Mouse (Mus musculus) heart, embryonic 10.5 days (tissue): ENCODE measurements around the gene Lsm12. TPM values are rescaled to one million over a fixed set of nuclear protein-coding genes. Genes with fewer than 3 reads are reported as not detected.

ENCODE experiments used
- DNase-seq: peaks from one replicate; pipeline ENCODE4 v3.0.0-alpha.2; 2017; ENCODE audit warnings: low spot score
- H3K27ac ChIP-seq: fragments of 300-500 bp; sonication (generic); 2 replicates; pipeline ENCODE4 v1.5.1; 2016; ENCODE audit warnings: mild to moderate bottlenecking
- H3K27me3 ChIP-seq: fragments of 300-500 bp; sonication (generic); 2 replicates; pipeline ENCODE4 v1.6.1; 2016; ENCODE audit warnings: mild to moderate bottlenecking; ENCODE audit not compliant: poor library complexity, insufficient read depth, severe bottlenecking
- H3K36me3 ChIP-seq: fragments of 300-500 bp; sonication (generic); 2 replicates; pipeline ENCODE4 v1.6.1; 2016; ENCODE audit warnings: mild to moderate bottlenecking, moderate library complexity
- H3K4me1 ChIP-seq: fragments of 300-500 bp; sonication (generic); 2 replicates; pipeline ENCODE4 v1.6.1; 2016; ENCODE audit warnings: mild to moderate bottlenecking
- H3K4me3 ChIP-seq: fragments of 300-500 bp; sonication (generic); 2 replicates; pipeline ENCODE4 v1.5.1; 2016; ENCODE audit warnings: mild to moderate bottlenecking, moderate library complexity
- H3K9me3 ChIP-seq: fragments of 300-500 bp; sonication (generic); 2 replicates; pipeline ENCODE4 v1.6.1; 2016; ENCODE audit warnings: mild to moderate bottlenecking, moderate library complexity
- WGBS: fragments of 180-500 bp; shearing (Covaris S2); methylation state at CpG from one replicate; pipeline ENCODE4 v1.1.7; 2016; 5-methylcytosine and 5-hydroxymethylcytosine counted together
- microRNA-seq: library from miRNA; unstranded; fragments of <30 nt; microRNA quantifications from one replicate; pipeline ENCODE4, GENCODE M21; 2017
- polyA plus RNA-seq: library from polyadenylated mRNA; unstranded; fragments of >200 nt; fragmentation: Nextera tagmentation; extraction: Ambion mirVana; gene quantifications from 2 replicates; pipeline ENCODE4 v1.2.1, GENCODE M21; 2016

Lsm12 gene
- polyA plus RNA-seq, 1 experiment from 2014 or later, result 108 TPM

- 0 out of 2 replicates have a peak, but pooled peaks cover 2% of the 10 kb centered on the region for H3K4me1 ChIP-seq
- no peak for DNase-seq
- no peaks in the 10 kb centered on the region for H3K9me3 ChIP-seq
- no peak overlapping the region for H3K27ac ChIP-seq
- H3K36me3 ChIP-seq, result no peaks in the 10 kb centered on the region
- WGBS, result 54% methylated on average over 8 of the region's 8 CpGs
- H3K4me3 ChIP-seq, result no peak overlapping the region
- peaks cover 16% of the 10 kb centered on the region; the same call in 1 of the 2 replicates for H3K27me3 ChIP-seq
These were observed 68.9 kb downstream of the Lsm12 start for GRCm38 (mm10) chr11:102116241-102116640.

Small RNAs within 50 kb of the gene (microRNA-seq; reads per million reads assigned to microRNA genes)
- gene Mir8101, result 0.76 reads per million

Other genes with a start within 250 kb of the Lsm12 start
- gene Sost, start 218.3 kb downstream of the Lsm12 start, polyA plus RNA-seq, result 0.36 and 0.96 TPM in 2 replicates
- gene Cfap97d1, start 201.0 kb downstream of the Lsm12 start, polyA plus RNA-seq, result not detected in 2 replicates
- 32.3 and 47.3 TPM in 2 replicates for gene Dusp3, start 198.3 kb downstream of the Lsm12 start, polyA plus RNA-seq
- 3.4 and 5.1 TPM in 2 replicates for gene Mpp3, start 156.8 kb downstream of the Lsm12 start, polyA plus RNA-seq
- gene Cd300lg, start 143.8 kb downstream of the Lsm12 start, polyA plus RNA-seq, result 0.83 and 0.94 TPM in 2 replicates
- 19.0 and 20.1 TPM in 2 replicates for gene Mpp2, start 96.8 kb downstream of the Lsm12 start, polyA plus RNA-seq
- not detected in 2 replicates for gene Ppy, start 84.0 kb downstream of the Lsm12 start, polyA plus RNA-seq
- gene Pyy, start 77.5 kb downstream of the Lsm12 start, polyA plus RNA-seq, result 3.0 TPM in 1 of 2 replicates, not detected in the other
- 0.25 and 1.3 TPM in 2 replicates for gene Nags, start 39.8 kb downstream of the Lsm12 start, polyA plus RNA-seq
- 40.8 and 44.6 TPM in 2 replicates for gene Tmem101, start 28.9 kb downstream of the Lsm12 start, polyA plus RNA-seq
- 35.0 and 40.9 TPM in 2 replicates for gene G6pc3, start 4.3 kb upstream of the Lsm12 start, polyA plus RNA-seq
- 84.9 and 103 TPM in 2 replicates for gene Hdac5, start 44.9 kb upstream of the Lsm12 start, polyA plus RNA-seq
- gene BC030867, start 63.6 kb upstream of the Lsm12 start, polyA plus RNA-seq, result 16.5 and 19.4 TPM in 2 replicates
- 0.06 and 0.08 TPM in 2 replicates for gene Asb16, start 83.4 kb upstream of the Lsm12 start, polyA plus RNA-seq
- 40.1 and 41.8 TPM in 2 replicates for gene Tmub2, start 99.6 kb upstream of the Lsm12 start, polyA plus RNA-seq
- 9.1 and 14.3 TPM in 2 replicates for gene Atxn7l3, start 111.3 kb upstream of the Lsm12 start, polyA plus RNA-seq
- gene Ubtf, start 134.4 kb upstream of the Lsm12 start, polyA plus RNA-seq, result 60.4 and 75.4 TPM in 2 replicates
- gene Slc4a1, start 180.9 kb upstream of the Lsm12 start, polyA plus RNA-seq, result 88.9 and 128 TPM in 2 replicates
- gene Rundc3a, start 208.1 kb upstream of the Lsm12 start, polyA plus RNA-seq, result 0.74 and 1.8 TPM in 2 replicates
- 313 and 314 TPM in 2 replicates for gene Slc25a39, start 222.7 kb upstream of the Lsm12 start, polyA plus RNA-seq
- 109 and 151 TPM in 2 replicates for gene Grn, start 245.0 kb upstream of the Lsm12 start, polyA plus RNA-seq